Mouse (Mus musculus) hindbrain, embryonic 11.5 days (tissue): Measurements from ENCODE around the gene Lpo. TPM values are rescaled to one million over a fixed set of nuclear protein-coding genes. Genes with fewer than 3 reads are reported as not detected.
A peak's percentile ranks its signal among the peaks of the same experiment; 100 is the strongest.

Experiments used
- ATAC-seq: fragments of 200-750 bp; cut with Nextera tagmentation; 2 replicates; pipeline ENCODE4 v1.8.0; 2017; ENCODE audit warnings: mild to moderate bottlenecking, moderate TSS enrichment, moderate library complexity; ENCODE audit not compliant: low FRiP score
- DNase-seq: peaks from one replicate; pipeline ENCODE4 v3.0.0-alpha.2; 2015; ENCODE audit warnings: low spot score
- H3K27ac ChIP-seq: fragments of 300-500 bp; sonication (generic); 2 replicates; pipeline ENCODE4 v1.5.1; 2014; ENCODE audit warnings: mild to moderate bottlenecking, low read depth, low read length
- H3K27me3 ChIP-seq: fragments of 300-500 bp; sonication (generic); 2 replicates; pipeline ENCODE4 v1.6.1; 2014; ENCODE audit warnings: mild to moderate bottlenecking, low read length, moderate library complexity, mixed read lengths; ENCODE audit not compliant: control insufficient read depth, insufficient read depth
- H3K36me3 ChIP-seq: fragments of 300-500 bp; sonication (generic); 2 replicates; pipeline ENCODE4 v1.6.1; 2014; ENCODE audit warnings: mild to moderate bottlenecking, low read length, moderate library complexity, mixed read lengths; ENCODE audit not compliant: control insufficient read depth, insufficient read depth
- H3K4me1 ChIP-seq: fragments of 300-500 bp; sonication (generic); replicated peaks from 2 replicates; pipeline ENCODE4 v1.6.1; 2014; ENCODE audit warnings: low read length, mixed read lengths; ENCODE audit not compliant: control insufficient read depth, insufficient read depth
- H3K4me2 ChIP-seq: fragments of 300-500 bp; sonication (generic); replicated peaks from 2 replicates; pipeline ENCODE4 v1.6.1; 2014; ENCODE audit warnings: mild to moderate bottlenecking, low read depth, low read length
- H3K4me3 ChIP-seq: fragments of 300-500 bp; sonication (generic); 2 replicates; pipeline ENCODE4 v1.5.1; 2014; ENCODE audit warnings: low read depth, low read length
- H3K9ac ChIP-seq: fragments of 300-500 bp; sonication (generic); 2 replicates; pipeline ENCODE4 v1.6.1; 2014; ENCODE audit warnings: low read depth, low read length
- H3K9me3 ChIP-seq: fragments of 300-500 bp; sonication (generic); 2 replicates; pipeline ENCODE4 v1.6.1; 2016; ENCODE audit warnings: low read length; ENCODE audit not compliant: control insufficient read depth
- WGBS: fragments of 180-500 bp; shearing (Covaris S2); extraction: QIAGEN DNeasy Blood & Tissue Kit; methylation state at CpG from one replicate; pipeline ENCODE4 v1.1.7; 2014; 5-methylcytosine and 5-hydroxymethylcytosine counted together
- polyA plus RNA-seq: library from polyadenylated mRNA; unstranded; fragments of >200 nt; fragmentation: Nextera tagmentation; extraction: Ambion mirVana; gene quantifications from 2 replicates; pipeline ENCODE4 v1.2.1, GENCODE M21; 2014

Lpo gene
- polyA plus RNA-seq, 1 experiment from 2014 or later, result 0.73 TPM

- Histone ChIP-seq H3K9me3 (no peaks in the 10 kb centered on the region), H3K27ac (peak overlapping the region; percentile 7; the same call in 1 of the 2 replicates), H3K4me1 (peaks cover 6% of the 10 kb centered on the region), H3K36me3 (no peaks in the 10 kb centered on the region), H3K27me3 (peaks cover 55% of the 10 kb centered on the region), H3K9ac (peak overlapping the region; percentile 56), H3K4me3 (peak overlapping the region; percentile 43), H3K4me2 (peak overlapping the region; percentile 87)
- under 1% methylated on average over 63 of the region's 65 CpGs for WGBS
- DNase-seq (peak; percentile 68), ATAC-seq (peak; percentile 50)
These were observed 63.9 kb downstream of the Lpo start for GRCm38 (mm10) chr11:87763988-87764876.

- H3K4me2 ChIP-seq, result peak overlapping the region; percentile 87
- H3K27ac ChIP-seq, result no peak overlapping the region
- H3K4me1 ChIP-seq, result peaks cover 6% of the 10 kb centered on the region
- H3K9me3 ChIP-seq, result no peaks in the 10 kb centered on the region
- H3K4me3 ChIP-seq, result peak overlapping the region; percentile 43
- WGBS, result 1% methylated on average over 17 of the region's 17 CpGs
- no peaks in the 10 kb centered on the region for H3K36me3 ChIP-seq
- H3K9ac ChIP-seq, result peak overlapping the region; percentile 56
- ATAC-seq, result peak; percentile 70
- H3K27me3 ChIP-seq, result peaks cover 55% of the 10 kb centered on the region
- peak; percentile 70 for DNase-seq
These were observed 64.5 kb downstream of the Lpo start for GRCm38 (mm10) chr11:87763511-87763987.

- ATAC-seq (no peak), DNase-seq (peak; percentile 2)
- Histone ChIP-seq H3K9me3 (no peaks in the 10 kb centered on the region), H3K27ac (no peak overlapping the region), H3K4me3 (peak overlapping the region; percentile 43; the same call in 1 of the 2 replicates), H3K27me3 (peaks cover 55% of the 10 kb centered on the region), H3K36me3 (no peaks in the 10 kb centered on the region), H3K9ac (0 out of 2 replicates have a peak overlapping the region, but pooled peaks have one; percentile 23), H3K4me2 (peak overlapping the region; percentile 87), H3K4me1 (peaks cover 6% of the 10 kb centered on the region)
- WGBS, result 42% methylated on average over 12 of the region's 12 CpGs
These were observed 65.2 kb downstream of the Lpo start for GRCm38 (mm10) chr11:87762702-87763385.

- Histone ChIP-seq H3K4me3 (peak overlapping the region; percentile 14), H3K36me3 (no peaks in the 10 kb centered on the region), H3K9ac (peak overlapping the region; percentile 19; the same call in 1 of the 2 replicates), H3K9me3 (no peaks in the 10 kb centered on the region), H3K4me2 (peak overlapping the region; percentile 29), H3K4me1 (peaks cover 6% of the 10 kb centered on the region), H3K27me3 (peaks cover 55% of the 10 kb centered on the region), H3K27ac (no peak overlapping the region)
- DNase-seq (no peak), ATAC-seq (no peak)
- WGBS, result 71% methylated on average over 14 of the region's 14 CpGs
These were observed 66.0 kb downstream of the Lpo start for GRCm38 (mm10) chr11:87761806-87762701.

- H3K9me3 ChIP-seq, result no peaks in the 10 kb centered on the region
- H3K36me3 ChIP-seq, result no peaks in the 10 kb centered on the region
- DNase-seq (peak; percentile 3), ATAC-seq (no peak)
- no peak overlapping the region for H3K27ac ChIP-seq
- peak overlapping the region; percentile 41 for H3K4me2 ChIP-seq
- H3K9ac ChIP-seq, result no peak overlapping the region
- WGBS, result 65% methylated on average over 11 of the region's 11 CpGs
- H3K4me3 ChIP-seq, result peak overlapping the region; percentile 36
- H3K27me3 ChIP-seq, result peaks cover 50% of the 10 kb centered on the region
- H3K4me1 ChIP-seq, result peaks cover 6% of the 10 kb centered on the region
These were observed 66.8 kb downstream of the Lpo start for GRCm38 (mm10) chr11:87761181-87761721.

- Histone ChIP-seq H3K27ac (0 out of 2 replicates have a peak within 1 kb of the TSS, but pooled peaks have one; percentile 59), H3K27me3 (peaks cover 44% of the 10 kb centered on the region), H3K36me3 (no peaks in the 10 kb centered on the region), H3K4me3 (peak within 1 kb of the TSS; percentile 36), H3K9ac (peak within 1 kb of the TSS; percentile 50; the same call in 1 of the 2 replicates), H3K4me1 (peaks cover 6% of the 10 kb centered on the region), H3K9me3 (no peaks in the 10 kb centered on the region), H3K4me2 (peak within 1 kb of the TSS; percentile 41)
- peak; percentile 72 for ATAC-seq
- 8% methylated on average over 23 of the region's 23 CpGs for WGBS
- peak; percentile 78 for DNase-seq
These were observed 67.6 kb downstream of the Lpo start, which contains the start of gene Tspoap1 for GRCm38 (mm10) chr11:87760301-87761081. Gene Tspoap1, plus strand, starts transcription at chr11:87760541.

- Histone ChIP-seq H3K27me3 (peaks cover 36% of the 10 kb centered on the region), H3K4me3 (no peak overlapping the region), H3K9me3 (no peaks in the 10 kb centered on the region), H3K4me2 (no peak overlapping the region), H3K27ac (no peak overlapping the region), H3K36me3 (no peaks in the 10 kb centered on the region), H3K9ac (no peak overlapping the region), H3K4me1 (peaks cover 6% of the 10 kb centered on the region)
- WGBS, result 6% methylated on average over 3 of the region's 3 CpGs
- peak; percentile 34 for DNase-seq
- ATAC-seq, result no peak
These were observed 68.5 kb downstream of the Lpo start for GRCm38 (mm10) chr11:87759609-87760005.
